Mouse (Mus musculus) embryo, embryonic 10 days (tissue): ENCODE results near the gene Try10.
"Not testable (repeated sequence)": the region's sequence is repeated elsewhere in the genome, so short reads cannot be mapped to it uniquely, and the experiment has no call there.

ENCODE experiments used
- DNase-seq: peaks from one replicate; pipeline ENCODE4 v3.0.0-alpha.2; 2015; ENCODE audit warnings: low spot score

Try10 gene

DNA sequence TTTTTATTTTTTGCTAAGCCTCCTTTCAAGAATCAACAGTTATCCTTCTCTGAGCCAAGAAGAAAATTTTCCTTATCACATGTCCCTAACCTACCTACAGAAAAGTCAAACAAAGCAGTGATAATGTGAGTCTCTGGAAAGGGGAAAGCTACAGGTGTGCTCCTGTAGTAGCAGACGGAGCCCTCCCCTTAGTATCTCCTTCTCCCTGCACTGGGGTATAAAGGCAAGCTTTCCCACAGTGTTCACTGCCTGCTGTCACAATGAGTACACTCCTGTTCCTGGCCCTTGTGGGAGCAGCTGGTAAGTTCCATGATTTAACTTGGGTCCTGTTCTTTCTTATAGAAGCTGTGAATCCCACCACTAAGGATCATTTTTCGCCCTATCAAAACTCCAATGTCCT lies at the start of gene Try10:
Gene Try10 (plus strand): TSS at position 174 of the 400 bp plus-strand sequence.
- DNase-seq, result no peak

DNA sequence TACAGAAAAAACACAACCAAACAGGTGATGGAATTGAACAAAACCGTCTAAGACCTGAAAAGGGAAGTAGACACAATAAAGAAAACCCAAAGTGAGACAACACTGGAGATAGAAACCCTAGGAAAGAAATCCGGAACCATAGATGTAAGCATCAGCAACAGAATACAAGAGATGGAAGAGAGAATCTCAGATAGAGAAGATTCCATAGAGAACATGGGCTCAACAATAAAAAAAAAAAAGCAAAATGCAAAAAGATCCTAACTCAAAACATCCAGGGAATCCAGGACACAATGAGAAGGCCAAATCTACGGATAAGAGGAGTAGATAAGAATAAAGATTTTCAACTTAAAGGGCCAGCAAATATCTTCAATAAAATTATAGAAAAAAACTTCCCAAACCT lies 37.2 kb upstream of the Try10 start, which contains the start of gene Try5:
Gene Try5 (minus strand): TSS at position 101 of the 400 bp plus-strand sequence.
- DNase-seq, result not testable (repeated sequence)

DNA sequence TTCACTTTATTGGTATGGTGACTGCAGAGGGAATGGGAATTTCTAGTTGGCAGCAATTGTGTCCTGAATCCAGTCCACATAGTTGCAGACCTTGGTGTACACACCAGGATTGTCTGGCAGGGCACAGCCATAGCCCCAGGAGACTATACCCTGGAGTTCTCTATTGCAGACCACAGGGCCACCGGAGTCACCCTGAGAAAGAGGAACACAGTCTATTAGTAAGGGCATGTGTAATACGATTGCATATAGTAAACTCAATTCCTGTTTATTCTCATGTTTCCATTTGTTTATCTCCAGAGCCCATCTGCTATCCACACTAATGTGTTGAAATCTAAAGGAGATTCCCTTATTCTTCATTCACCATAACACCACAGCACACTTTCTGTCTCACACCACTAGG lies 19.9 kb downstream of the Try10 start:
- not testable (repeated sequence) for DNase-seq

- not testable (repeated sequence) for DNase-seq
Observed at GRCm38 (mm10) chr6:41377578-41377977, 23.7 kb downstream of the Try10 start, which contains the start of gene Prss3. Gene Prss3, minus strand, starts transcription at chr6:41377678.

- DNase-seq, result no peak
Observed at GRCm38 (mm10) chr6:41386781-41387180, 32.9 kb downstream of the Try10 start.

DNA sequence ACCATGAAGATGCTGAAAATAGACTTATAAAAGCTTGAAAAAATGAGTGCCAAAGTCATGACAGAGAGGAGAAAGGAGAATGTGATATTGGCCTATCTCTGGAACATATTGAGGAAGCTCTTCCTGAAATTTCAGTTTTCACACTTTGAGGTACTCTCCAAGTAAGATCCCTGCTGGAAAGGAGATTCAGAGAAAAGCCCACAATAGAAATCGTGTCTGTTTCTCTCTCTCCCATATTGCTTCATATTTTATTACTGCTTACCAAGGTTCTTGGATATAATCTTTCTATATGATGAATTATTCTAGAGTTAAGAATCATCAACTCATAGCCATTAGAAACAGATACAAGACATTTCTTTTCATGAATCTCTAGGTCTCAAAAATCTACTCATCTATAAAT lies 37.7 kb downstream of the Try10 start:
- DNase-seq, result not testable (repeated sequence)

DNA sequence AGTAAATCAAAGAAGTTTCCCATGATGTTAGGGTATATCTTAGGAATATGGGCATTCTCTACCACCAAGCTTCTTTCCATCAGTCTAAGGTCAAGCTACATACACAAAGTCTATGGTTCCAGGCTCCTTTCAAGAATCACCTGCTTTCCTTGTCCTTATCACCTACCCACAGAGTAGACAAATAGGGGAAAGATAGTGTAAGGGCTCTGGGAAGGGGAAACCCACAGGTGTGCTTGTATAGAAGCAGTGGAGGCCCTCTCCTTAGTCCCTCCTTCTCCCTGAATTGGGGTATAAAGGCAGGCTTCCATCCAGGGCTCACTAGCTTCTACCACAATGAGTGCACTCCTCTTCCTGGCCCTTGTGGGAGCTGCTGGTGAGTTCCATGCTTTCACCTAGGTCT lies 38.2 kb downstream of the Try10 start, which contains the start of gene Gm5771:
Gene Gm5771 (plus strand): TSS at position 301 of the 400 bp plus-strand sequence.
- not testable (repeated sequence) for DNase-seq
